Mouse (Mus musculus): ENCODE data around the gene Gm572. TPM values are rescaled to one million over a fixed set of nuclear protein-coding genes. Genes with fewer than 3 reads are reported as not detected.

The Gm572 gene
- not detected in 2 replicates for polyA plus RNA-seq (2016; fragmentation: Nextera tagmentation; extraction: Ambion mirVana)

DNA sequence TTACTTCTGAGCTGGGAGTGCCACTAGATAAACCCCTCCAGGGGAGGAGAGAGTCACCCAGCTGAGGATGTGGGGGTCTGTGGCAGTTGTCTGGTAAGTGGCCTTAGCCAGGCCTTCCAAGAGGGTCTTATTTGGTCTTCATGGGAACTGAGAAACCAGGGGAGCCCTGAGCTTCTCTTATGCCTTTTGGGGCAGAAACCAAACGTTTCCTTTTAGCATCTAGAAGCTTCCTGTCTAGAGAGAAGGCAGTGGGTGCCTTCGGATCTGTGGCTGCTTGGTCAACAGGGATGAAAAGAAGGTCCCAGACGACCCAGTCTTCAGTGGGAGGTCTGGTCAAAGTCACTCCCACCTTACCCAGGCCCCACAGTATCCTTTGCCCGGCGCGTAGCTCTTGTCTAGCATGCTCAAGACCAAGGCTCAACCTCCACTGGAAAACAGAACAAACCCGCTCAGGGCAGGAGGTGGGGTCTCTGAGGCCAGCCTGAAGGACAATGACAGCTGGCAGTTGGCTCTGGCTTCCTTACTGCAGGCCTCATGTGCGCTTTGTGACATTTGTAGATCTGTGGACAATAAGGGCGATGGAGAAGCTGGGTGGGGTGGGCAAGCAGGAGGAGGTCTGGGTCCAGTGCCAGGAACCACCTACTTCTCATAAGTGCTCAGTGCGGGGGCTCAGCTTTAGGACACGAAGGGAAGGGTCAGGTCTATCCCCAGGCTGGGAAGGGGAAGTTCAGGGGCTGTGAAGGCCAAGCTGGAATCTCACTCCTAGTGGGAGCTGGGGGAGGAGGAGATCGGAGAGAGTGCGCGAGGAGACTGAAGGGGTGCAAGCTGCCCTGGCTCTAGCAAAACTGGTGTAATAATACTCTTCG lies at the start of gene Gm572:
Gm572 (plus strand) TSS at position 27 of the 866 bp plus-strand sequence.
- Histone ChIP-seq H3K9me3 (no peaks in the 10 kb centered on the region), H3K4me1 (replicated peaks) (no peaks in the 10 kb centered on the region; the same call in 1 of the 2 replicates), H3K36me3 (no peaks in the 10 kb centered on the region), H3K27me3 (no peaks in the 10 kb centered on the region), H3K4me3 (replicated peaks) (no peak within 1 kb of the TSS), H3K9ac (replicated peaks) (no peak within 1 kb of the TSS), H3K4me2 (peak within 1 kb of the TSS; percentile 31), H3K27ac (no peak within 1 kb of the TSS)
- WGBS, result 66% methylated on average over 15 of the region's 15 CpGs
- no peak for ATAC-seq (ENCODE audit: insufficient number of reproducible peaks, insufficient read depth, low FRiP score, low TSS enrichment, low read depth)

DNA sequence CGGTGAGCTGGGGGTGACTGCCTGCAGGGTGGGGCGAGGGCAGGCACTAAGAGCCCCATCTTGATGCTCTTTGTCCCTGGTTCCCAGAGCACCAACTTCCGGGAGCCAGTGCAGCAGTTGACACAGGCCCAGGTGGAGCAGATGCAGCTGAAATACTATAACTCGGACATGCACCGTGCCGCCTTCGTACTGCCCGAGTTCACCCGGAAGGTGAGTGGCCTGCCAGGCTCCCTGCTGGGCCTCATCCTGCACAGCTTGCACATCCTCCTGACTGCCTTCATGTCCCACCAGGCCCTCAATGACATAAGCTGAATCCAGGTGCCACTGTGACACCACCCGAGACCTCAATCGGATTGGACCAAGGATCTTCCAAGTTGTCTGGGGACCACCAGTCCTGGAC lies 49.1 kb upstream of the Gm572 start:
- no peak overlapping the region for H3K4me2 ChIP-seq
- no peaks in the 10 kb centered on the region for H3K27me3 ChIP-seq

GRCm38 (mm10) chr4:148595916-148596315 lies 47.2 kb upstream of the Gm572 start:
- Histone ChIP-seq H3K9ac (replicated peaks) (no peak overlapping the region), H3K4me2 (no peak overlapping the region), H3K9me3 (no peaks in the 10 kb centered on the region), H3K4me1 (replicated peaks) (peaks cover 11% of the 10 kb centered on the region), H3K4me3 (replicated peaks) (no peak overlapping the region), H3K27me3 (no peaks in the 10 kb centered on the region), H3K27ac (no peak overlapping the region), H3K36me3 (peaks cover 71% of the 10 kb centered on the region)
- WGBS, result 91% methylated on average over 6 of the region's 6 CpGs
- no peak for ATAC-seq (ENCODE audit: insufficient number of reproducible peaks, insufficient read depth, low FRiP score, low TSS enrichment, low read depth)

More for the DNA sequence above, 49.1 kb upstream of the Gm572 start:
- Histone ChIP-seq H3K9me3 (no peaks in the 10 kb centered on the region), H3K36me3 (peaks cover 64% of the 10 kb centered on the region), H3K4me3 (replicated peaks) (no peak overlapping the region), H3K9ac (replicated peaks) (no peak overlapping the region), H3K4me1 (replicated peaks) (peaks cover 15% of the 10 kb centered on the region), H3K27ac (no peak overlapping the region)
- ATAC-seq (ENCODE audit: insufficient number of reproducible peaks, insufficient read depth, low FRiP score, low TSS enrichment, low read depth), result no peak
- WGBS, result 95% methylated on average over 11 of the region's 11 CpGs

DNA sequence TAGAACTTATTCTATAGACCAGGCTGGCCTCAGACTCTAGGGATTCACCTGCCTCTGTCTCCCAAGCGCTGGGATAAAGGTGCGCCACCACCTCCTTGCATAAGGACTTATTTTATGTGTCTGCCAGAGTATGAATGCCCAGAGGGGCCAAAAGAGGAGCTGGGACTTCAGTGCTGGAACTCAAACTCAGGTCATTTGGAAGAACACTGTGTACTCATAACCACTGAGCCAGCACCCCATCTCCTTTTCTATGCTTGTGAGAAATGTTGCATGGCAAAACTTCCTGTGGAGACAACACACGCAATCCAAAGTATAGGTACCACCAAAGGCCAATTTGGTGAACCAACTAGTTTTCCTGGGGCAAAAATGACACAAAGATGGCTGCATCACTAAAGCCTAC lies 46.4 kb upstream of the Gm572 start:
- no peak for ATAC-seq (ENCODE audit: insufficient number of reproducible peaks, insufficient read depth, low FRiP score, low TSS enrichment, low read depth)
- Histone ChIP-seq H3K4me1 (replicated peaks) (peaks cover 11% of the 10 kb centered on the region), H3K4me2 (no peak overlapping the region), H3K9me3 (no peaks in the 10 kb centered on the region), H3K27me3 (no peaks in the 10 kb centered on the region), H3K27ac (no peak overlapping the region), H3K4me3 (replicated peaks) (no peak overlapping the region), H3K9ac (replicated peaks) (no peak overlapping the region), H3K36me3 (peaks cover 71% of the 10 kb centered on the region)
- 97% methylated on average over 3 of the region's 3 CpGs for WGBS

DNA sequence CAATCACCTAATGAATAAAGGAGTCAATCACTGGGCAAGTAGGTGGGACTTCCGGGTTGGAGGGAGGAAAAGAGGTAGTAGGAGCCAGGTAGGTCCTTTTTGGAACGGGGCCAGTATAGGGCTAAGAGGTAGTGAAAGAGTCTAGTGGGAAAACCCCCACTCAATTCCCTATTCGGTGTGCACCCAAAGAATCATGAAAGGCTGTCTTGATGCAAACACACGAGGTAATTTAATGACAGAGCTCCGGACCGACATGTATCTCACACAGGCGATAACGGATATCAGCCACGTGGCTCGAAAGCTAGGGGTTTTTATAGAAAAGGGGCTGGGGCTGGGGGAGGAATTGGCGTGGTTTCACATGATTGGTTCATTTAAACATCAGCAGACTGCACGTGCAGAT lies 44.3 kb upstream of the Gm572 start:
- ATAC-seq (ENCODE audit: insufficient number of reproducible peaks, insufficient read depth, low FRiP score, low TSS enrichment, low read depth), result no peak
- Histone ChIP-seq H3K4me1 (replicated peaks) (no peaks in the 10 kb centered on the region), H3K27ac (no peak overlapping the region), H3K9me3 (no peaks in the 10 kb centered on the region), H3K36me3 (peaks cover 59% of the 10 kb centered on the region), H3K4me2 (no peak overlapping the region), H3K4me3 (replicated peaks) (no peak overlapping the region), H3K27me3 (no peaks in the 10 kb centered on the region), H3K9ac (replicated peaks) (no peak overlapping the region)
- WGBS, result 93% methylated on average over 12 of the region's 12 CpGs

DNA sequence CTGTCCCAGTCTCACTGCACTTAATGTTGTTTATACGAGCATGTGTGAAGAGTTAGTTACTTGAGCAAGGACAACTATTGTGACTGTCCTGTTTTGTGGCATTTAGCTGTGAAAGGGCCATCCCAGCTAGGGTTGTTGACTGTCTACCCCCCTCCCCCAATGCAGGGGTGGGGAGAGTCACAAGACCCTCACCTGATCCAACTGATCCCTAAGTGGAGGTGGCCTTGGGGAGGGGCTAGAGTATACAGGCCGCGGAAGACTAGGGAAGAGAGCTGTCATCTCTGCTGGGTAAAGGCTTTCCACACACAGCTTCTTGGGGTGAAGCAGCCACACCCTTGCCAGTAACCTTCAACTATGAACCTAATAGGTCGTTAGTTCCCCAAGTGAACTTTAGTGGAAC lies 42.8 kb upstream of the Gm572 start:
- H3K27me3 ChIP-seq, result no peaks in the 10 kb centered on the region
- 75% methylated on average over 4 of the region's 4 CpGs for WGBS

GRCm38 (mm10) chr4:148601871-148602270 lies 41.2 kb upstream of the Gm572 start:
- 87% methylated on average over 4 of the region's 4 CpGs for WGBS
- Histone ChIP-seq H3K27ac (no peak overlapping the region), H3K9me3 (no peaks in the 10 kb centered on the region), H3K4me3 (replicated peaks) (no peak overlapping the region), H3K9ac (replicated peaks) (no peak overlapping the region), H3K27me3 (no peaks in the 10 kb centered on the region), H3K36me3 (peaks cover 28% of the 10 kb centered on the region), H3K4me1 (replicated peaks) (no peaks in the 10 kb centered on the region), H3K4me2 (no peak overlapping the region)
- no peak for ATAC-seq (ENCODE audit: insufficient number of reproducible peaks, insufficient read depth, low FRiP score, low TSS enrichment, low read depth)

More for the DNA sequence above, 42.8 kb upstream of the Gm572 start:
- no peaks in the 10 kb centered on the region for H3K9me3 ChIP-seq
- H3K4me1 ChIP-seq (replicated peaks), result no peaks in the 10 kb centered on the region
- peaks cover 44% of the 10 kb centered on the region for H3K36me3 ChIP-seq
- H3K9ac ChIP-seq (replicated peaks), result no peak overlapping the region
- no peak for ATAC-seq (ENCODE audit: insufficient number of reproducible peaks, insufficient read depth, low FRiP score, low TSS enrichment, low read depth)
- no peak overlapping the region for H3K4me3 ChIP-seq (replicated peaks)
- H3K27ac ChIP-seq, result no peak overlapping the region
- no peak overlapping the region for H3K4me2 ChIP-seq

DNA sequence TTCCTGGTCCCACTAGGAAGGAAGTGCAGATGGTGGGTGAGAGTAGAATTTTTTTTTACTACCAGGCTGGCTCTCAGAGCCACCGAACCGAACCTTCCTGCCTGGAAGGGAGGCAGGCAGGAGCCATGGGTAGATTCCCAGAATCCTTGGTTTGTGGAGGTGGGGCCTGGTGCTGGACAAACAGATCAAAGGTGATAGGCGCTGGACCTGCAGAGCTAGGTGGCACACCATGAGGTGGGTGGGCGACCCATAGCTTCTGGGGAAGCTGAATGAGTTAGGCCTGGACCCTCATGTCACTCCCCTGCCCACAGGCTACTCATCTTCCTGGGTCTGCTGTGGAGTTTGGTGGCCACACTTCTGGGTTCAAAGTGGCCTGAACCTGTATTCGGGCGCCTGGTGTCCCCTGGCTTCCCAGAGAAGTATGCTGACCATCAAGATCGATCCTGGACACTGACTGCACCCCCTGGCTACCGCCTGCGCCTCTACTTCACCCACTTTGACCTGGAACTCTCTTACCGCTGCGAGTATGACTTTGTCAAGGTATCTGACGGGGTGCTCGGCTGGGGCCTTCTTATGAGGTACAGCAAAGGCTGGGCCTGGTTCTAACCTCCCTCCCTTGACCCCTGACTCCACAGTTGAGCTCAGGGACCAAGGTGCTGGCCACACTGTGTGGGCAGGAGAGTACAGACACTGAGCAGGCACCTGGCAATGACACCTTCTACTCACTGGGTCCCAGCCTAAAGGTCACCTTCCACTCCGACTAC lies 40.6 kb upstream of the Gm572 start, which contains the start of gene Masp2:
Masp2 (plus strand) TSS at position 198 of the 764 bp plus-strand sequence.
- no peak within 1 kb of the TSS for H3K27ac ChIP-seq
- H3K9ac ChIP-seq (replicated peaks), result no peak within 1 kb of the TSS
- WGBS, result 92% methylated on average over 14 of the region's 14 CpGs
- H3K9me3 ChIP-seq, result no peaks in the 10 kb centered on the region
- no peak within 1 kb of the TSS for H3K4me2 ChIP-seq
- H3K4me1 ChIP-seq (replicated peaks), result no peaks in the 10 kb centered on the region
- H3K4me3 ChIP-seq (replicated peaks), result no peak within 1 kb of the TSS
- peaks cover 27% of the 10 kb centered on the region for H3K36me3 ChIP-seq
- no peaks in the 10 kb centered on the region for H3K27me3 ChIP-seq
- no peak for ATAC-seq (ENCODE audit: insufficient number of reproducible peaks, insufficient read depth, low FRiP score, low TSS enrichment, low read depth)

DNA sequence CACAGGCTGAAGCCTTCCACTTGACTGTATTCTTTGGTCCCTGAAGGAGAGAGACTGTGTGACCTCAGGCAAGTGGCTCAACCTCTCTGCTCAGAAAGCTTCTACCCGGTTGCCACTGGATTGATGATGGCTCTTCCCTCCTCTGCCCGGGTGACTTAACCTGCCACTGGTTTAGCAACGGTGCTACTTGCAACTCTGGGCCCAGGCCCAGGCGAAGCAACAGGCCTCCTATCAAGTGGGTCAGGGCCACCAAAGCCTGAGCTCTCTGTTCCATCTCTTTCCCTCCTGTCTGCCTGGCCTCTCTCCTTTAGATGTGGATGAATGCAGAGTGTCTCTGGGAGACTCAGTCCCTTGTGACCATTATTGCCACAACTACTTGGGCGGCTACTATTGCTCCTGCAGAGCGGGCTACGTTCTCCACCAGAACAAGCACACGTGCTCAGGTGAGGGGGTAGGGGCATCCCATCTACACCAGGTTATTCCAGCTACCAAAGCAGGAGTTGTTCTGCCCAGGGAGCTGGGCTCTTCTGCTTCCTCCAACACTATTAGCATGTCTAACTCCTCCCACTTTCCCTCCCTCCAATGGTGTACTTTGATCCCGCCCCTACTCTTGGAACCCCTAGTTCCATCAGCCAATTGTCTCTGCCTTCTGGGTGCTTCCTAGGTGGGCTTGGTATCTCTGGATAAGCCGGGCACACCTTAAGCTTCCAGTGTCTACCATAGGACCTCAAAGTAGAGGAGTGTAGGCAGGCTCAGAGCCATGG lies 39.6 kb upstream of the Gm572 start:
- peaks cover 24% of the 10 kb centered on the region for H3K36me3 ChIP-seq
- no peak for ATAC-seq (ENCODE audit: insufficient number of reproducible peaks, insufficient read depth, low FRiP score, low TSS enrichment, low read depth)
- WGBS, result 70% methylated on average over 10 of the region's 10 CpGs
- no peak overlapping the region for H3K27ac ChIP-seq
- H3K27me3 ChIP-seq, result no peaks in the 10 kb centered on the region
- H3K4me2 ChIP-seq, result no peak overlapping the region
- H3K4me1 ChIP-seq (replicated peaks), result no peaks in the 10 kb centered on the region
- H3K4me3 ChIP-seq (replicated peaks), result no peak overlapping the region
- no peak overlapping the region for H3K9ac ChIP-seq (replicated peaks)
- no peaks in the 10 kb centered on the region for H3K9me3 ChIP-seq

GRCm38 (mm10) chr4:148604141-148604540 lies 39.0 kb upstream of the Gm572 start:
- no peaks in the 10 kb centered on the region for H3K4me1 ChIP-seq (replicated peaks)
- WGBS, result 79% methylated on average over 7 of the region's 7 CpGs
- peaks cover 19% of the 10 kb centered on the region for H3K36me3 ChIP-seq
- no peak overlapping the region for H3K4me2 ChIP-seq
- no peak overlapping the region for H3K4me3 ChIP-seq (replicated peaks)
- no peaks in the 10 kb centered on the region for H3K9me3 ChIP-seq
- ATAC-seq (ENCODE audit: insufficient number of reproducible peaks, insufficient read depth, low FRiP score, low TSS enrichment, low read depth), result no peak
- no peaks in the 10 kb centered on the region for H3K27me3 ChIP-seq
- no peak overlapping the region for H3K27ac ChIP-seq
- H3K9ac ChIP-seq (replicated peaks), result no peak overlapping the region
